Mouse (Mus musculus) kidney, postnatal 10 days (tissue): ENCODE data around the gene Mpzl3.

ENCODE experiments used
- DNase-seq: peaks from one replicate; pipeline ENCODE4 v3.0.0; 2021; ENCODE audit warnings: mixed read lengths

Gene Mpzl3

GRCm38 (mm10) chr9:45046973-45047372 lies 8.0 kb upstream of the Mpzl3 start:
- DNase-seq, result no peak

GRCm38 (mm10) chr9:45048511-45048910 lies 6.5 kb upstream of the Mpzl3 start:
- peak; percentile 17 for DNase-seq

GRCm38 (mm10) chr9:45049731-45050130 lies 5.3 kb upstream of the Mpzl3 start:
- no peak for DNase-seq

GRCm38 (mm10) chr9:45050301-45050700 lies 4.7 kb upstream of the Mpzl3 start:
- DNase-seq, result no peak

GRCm38 (mm10) chr9:45058304-45058940 lies 3.4 kb downstream of the Mpzl3 start:
- DNase-seq, result no peak

GRCm38 (mm10) chr9:45060151-45060550 lies 5.2 kb downstream of the Mpzl3 start:
- no peak for DNase-seq

- no peak for DNase-seq
Measured at GRCm38 (mm10) chr9:45062677-45063076, 7.7 kb downstream of the Mpzl3 start.

- no peak for DNase-seq
Measured at GRCm38 (mm10) chr9:45064421-45064820, 9.4 kb downstream of the Mpzl3 start.

- DNase-seq, result no peak
Measured at GRCm38 (mm10) chr9:45066735-45067134, 11.7 kb downstream of the Mpzl3 start.

GRCm38 (mm10) chr9:45071800-45072199 lies 16.8 kb downstream of the Mpzl3 start:
- no peak for DNase-seq

- DNase-seq, result no peak
Measured at GRCm38 (mm10) chr9:45077859-45078258, 22.9 kb downstream of the Mpzl3 start.

GRCm38 (mm10) chr9:45079011-45079410 lies 24.0 kb downstream of the Mpzl3 start, which contains the start of gene Jaml:
TSS of gene Jaml (plus strand) at chr9:45079183.
- DNase-seq, result no peak

GRCm38 (mm10) chr9:45083132-45083531 lies 28.1 kb downstream of the Mpzl3 start:
- DNase-seq, result no peak

- no peak for DNase-seq
Measured at GRCm38 (mm10) chr9:45084556-45084955, 29.6 kb downstream of the Mpzl3 start.

GRCm38 (mm10) chr9:45085741-45086690 lies 31.0 kb downstream of the Mpzl3 start:
- DNase-seq, result no peak

- no peak for DNase-seq
Measured at GRCm38 (mm10) chr9:45088040-45088439, 33.1 kb downstream of the Mpzl3 start.

GRCm38 (mm10) chr9:45090811-45091210 lies 35.8 kb downstream of the Mpzl3 start:
- DNase-seq, result no peak

- no peak for DNase-seq
Measured at GRCm38 (mm10) chr9:45092641-45093040, 37.7 kb downstream of the Mpzl3 start.

GRCm38 (mm10) chr9:45095149-45095937 lies 40.4 kb downstream of the Mpzl3 start:
- no peak for DNase-seq

GRCm38 (mm10) chr9:45097877-45098276 lies 42.9 kb downstream of the Mpzl3 start:
- no peak for DNase-seq

- no peak for DNase-seq
Measured at GRCm38 (mm10) chr9:45098426-45098825, 43.4 kb downstream of the Mpzl3 start.

GRCm38 (mm10) chr9:45102528-45102927 lies 47.5 kb downstream of the Mpzl3 start:
- no peak for DNase-seq
